Mouse (Mus musculus): ENCODE data around the gene Mtmr14.

The Mtmr14 gene

DNA sequence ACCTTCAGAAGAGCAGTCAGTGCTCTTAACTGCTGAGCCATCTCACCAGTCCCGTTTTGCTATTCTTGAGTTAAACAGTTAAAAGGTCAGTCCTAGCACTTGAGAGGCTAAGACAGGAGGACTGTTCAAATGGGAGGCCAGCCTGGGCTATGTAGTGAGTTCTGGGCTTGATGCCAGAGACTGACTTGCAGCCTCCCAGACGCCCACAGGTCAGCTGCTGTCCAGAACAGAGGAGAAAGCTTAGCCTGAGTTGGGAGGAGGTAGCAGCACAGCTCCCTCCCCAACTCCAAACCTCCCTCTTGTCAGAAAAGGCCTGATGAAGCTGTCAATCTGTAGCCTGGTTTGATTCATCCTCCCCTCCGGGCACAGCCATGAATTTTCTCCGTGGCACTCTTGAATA lies 39.2 kb downstream of the Mtmr14 start:
- no peak for DNase-seq (ENCODE audit: low read depth, low spot score)

GRCm38 (mm10) chr6:113281676-113282075 lies 44.0 kb downstream of the Mtmr14 start:
- no peak for DNase-seq (ENCODE audit: low read depth, low spot score)

GRCm38 (mm10) chr6:113282101-113282802 lies 44.6 kb downstream of the Mtmr14 start, which contains the start of gene Cpne9:
TSS of gene Cpne9 (plus strand) at chr6:113282307.
- no peak for DNase-seq (ENCODE audit: low read depth, low spot score)

GRCm38 (mm10) chr6:113282969-113283368 lies 45.3 kb downstream of the Mtmr14 start:
- DNase-seq (ENCODE audit: low read depth, low spot score) = no peak

GRCm38 (mm10) chr6:113283500-113283899 lies 45.9 kb downstream of the Mtmr14 start:
- DNase-seq (ENCODE audit: low read depth, low spot score) = no peak

- no peak for DNase-seq (ENCODE audit: low read depth, low spot score)
Measured at GRCm38 (mm10) chr6:113284931-113285330, 47.3 kb downstream of the Mtmr14 start.

- DNase-seq (ENCODE audit: low read depth, low spot score) = no peak
Measured at GRCm38 (mm10) chr6:113286316-113286715, 48.7 kb downstream of the Mtmr14 start.

DNA sequence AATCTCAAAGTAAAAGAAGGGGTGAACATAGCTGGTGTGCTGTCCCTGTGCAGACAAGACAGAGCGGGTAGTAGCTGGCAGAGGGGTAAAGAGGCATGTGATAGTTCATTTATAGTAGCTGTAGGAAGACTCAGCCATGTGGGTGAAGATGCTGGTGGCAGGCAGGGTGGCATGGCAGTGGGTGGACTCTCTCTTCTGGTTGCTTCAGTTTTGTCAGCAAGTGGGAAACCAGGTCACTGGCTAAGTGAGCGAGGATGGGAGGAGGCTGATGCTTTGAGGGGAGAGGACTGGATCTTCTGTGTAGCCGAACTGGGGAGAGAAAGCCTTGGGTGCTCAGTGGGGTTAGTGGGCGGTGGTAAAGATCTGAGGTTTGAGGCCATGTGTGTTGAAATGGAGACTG lies 49.6 kb downstream of the Mtmr14 start:
- DNase-seq (ENCODE audit: low read depth, low spot score) = no peak

DNA sequence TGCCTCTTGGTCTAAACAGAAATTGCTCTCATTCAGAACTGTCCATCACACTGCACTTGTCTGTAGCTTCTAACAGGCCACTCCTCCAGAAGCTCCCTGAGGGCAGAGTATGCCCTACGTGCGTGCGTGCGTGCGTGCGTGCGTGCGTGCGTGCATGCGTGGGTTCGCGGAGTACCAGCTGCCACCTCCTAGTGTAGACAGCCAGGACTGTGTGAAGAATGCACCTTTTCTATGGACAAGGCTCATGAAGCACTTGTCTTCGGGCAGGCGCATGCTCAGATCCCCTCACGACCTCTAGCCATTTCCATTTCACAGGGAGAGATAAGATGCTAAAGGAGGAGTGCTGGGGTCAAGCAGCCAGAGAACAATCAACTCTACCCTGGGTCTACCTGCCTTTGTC lies 51.7 kb downstream of the Mtmr14 start:
- no peak for DNase-seq (ENCODE audit: low read depth, low spot score)

DNA sequence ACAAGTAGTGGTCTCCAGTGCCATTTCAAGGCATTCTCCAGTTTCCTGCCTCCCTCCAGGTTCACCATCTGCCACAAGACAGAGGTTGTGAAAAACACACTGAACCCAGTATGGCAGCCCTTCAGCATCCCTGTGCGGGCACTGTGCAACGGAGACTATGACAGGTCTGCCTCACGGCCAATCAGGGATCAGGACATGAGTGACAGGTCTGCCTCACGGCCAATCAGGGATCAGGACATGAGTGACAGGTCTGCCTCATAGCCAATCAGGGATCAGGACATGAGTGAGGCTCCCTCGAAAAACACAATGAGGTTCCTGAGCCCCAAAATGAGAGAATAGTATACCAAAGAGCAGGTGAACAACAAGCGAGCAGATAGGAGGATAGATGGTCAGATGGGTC lies 52.7 kb downstream of the Mtmr14 start:
- no peak for DNase-seq (ENCODE audit: low read depth, low spot score)

DNA sequence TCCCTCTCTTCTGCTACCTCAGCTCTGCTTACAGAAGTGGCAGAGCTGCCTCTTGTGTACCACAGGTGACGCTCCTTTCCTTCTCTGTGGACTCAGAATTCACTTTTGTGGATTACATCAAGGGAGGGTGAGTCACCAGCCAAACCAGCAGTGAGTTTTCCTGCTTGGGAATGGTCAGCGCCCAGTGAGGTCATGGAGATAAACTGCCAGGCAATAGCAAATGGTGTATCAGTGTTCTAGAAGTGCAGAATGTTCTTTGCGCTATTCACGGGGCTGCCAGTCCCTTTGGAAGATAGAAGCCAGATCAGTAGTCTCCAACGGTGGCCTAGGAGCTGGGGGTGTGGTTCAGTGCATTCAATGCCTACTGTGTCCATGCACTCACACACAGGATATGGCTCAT lies 55.3 kb downstream of the Mtmr14 start:
- no peak for DNase-seq (ENCODE audit: low read depth, low spot score)

DNA sequence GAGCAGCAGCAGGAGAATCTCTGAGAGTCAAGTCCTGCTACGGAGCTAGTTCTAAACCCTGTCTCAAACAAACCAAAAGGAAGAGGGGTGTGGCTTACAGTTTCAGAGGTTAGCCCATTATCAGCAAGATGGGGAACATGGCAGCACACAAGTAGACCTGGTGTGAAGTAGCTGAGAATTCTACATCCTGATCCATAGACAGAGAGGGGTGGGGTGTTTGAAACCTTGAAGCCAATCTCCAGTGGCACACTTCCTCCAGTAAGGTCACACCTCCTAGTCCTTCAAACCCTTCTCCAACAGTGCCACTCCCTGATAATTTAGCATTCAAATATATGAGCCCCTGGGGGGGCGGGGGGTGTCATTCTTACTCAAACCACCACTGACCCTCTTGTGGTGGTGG lies 58.4 kb downstream of the Mtmr14 start:
- DNase-seq (ENCODE audit: low read depth, low spot score) = no peak

DNA sequence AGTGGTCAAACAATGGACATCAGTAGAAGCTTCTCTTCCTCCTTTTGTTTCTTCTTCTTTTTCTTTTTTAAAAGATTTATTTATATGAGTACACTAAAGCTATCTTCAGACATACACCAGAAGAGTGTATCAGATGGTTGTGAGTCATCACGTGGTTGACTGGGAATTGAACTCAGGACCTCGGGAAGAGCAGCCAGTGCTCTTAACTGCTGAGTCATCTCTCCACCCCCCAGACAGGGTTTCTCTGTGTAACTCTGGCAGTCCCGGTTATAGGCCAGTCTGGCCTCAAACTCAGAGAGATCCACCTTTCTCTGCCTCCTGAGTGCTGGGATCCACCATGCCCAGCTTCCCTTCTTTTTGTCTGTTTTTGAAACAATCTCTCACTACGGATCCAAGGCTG lies 59.0 kb downstream of the Mtmr14 start:
- DNase-seq (ENCODE audit: low read depth, low spot score) = no peak

DNA sequence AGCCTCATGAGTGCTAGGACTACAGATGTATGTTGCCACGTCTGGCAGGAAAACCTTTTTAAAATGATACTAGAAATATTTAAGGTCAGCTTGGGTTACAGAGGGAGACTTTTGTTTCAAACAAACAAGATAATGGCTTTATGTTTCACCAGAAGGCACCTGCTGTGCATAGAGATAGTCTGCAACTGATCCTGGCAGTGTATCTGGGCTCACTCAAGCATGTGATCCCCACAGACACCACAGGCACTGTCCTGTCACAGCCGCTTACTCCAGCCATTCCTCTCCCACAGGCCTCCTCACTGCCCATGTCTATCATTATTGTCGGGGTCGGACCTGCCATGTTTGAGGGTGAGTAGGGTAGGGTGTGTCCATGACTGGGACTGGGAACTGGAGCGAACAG lies 63.7 kb downstream of the Mtmr14 start:
- DNase-seq (ENCODE audit: low read depth, low spot score) = no peak

DNA sequence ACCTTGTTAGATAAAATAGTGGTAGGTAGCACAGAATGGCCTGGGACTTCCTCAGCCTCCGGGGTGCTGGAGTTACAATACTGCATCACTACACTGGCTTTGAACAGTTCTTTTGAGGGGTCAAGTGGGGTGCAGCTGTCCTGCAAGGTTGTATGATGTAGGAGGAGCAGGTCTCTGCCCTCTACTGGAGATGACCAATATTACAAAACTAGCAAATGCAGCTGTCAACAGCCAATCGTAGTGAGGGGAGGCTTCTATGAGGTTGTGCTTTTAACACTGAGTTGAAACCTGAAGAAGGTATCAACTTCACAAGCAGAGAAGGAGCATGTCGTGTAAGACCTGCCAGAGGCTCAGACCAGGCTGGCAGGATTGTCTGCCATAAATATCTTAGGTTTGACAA lies 64.6 kb downstream of the Mtmr14 start:
- DNase-seq (ENCODE audit: low read depth, low spot score) = peak; percentile 76

GRCm38 (mm10) chr6:113306322-113306985 lies 68.8 kb downstream of the Mtmr14 start:
- peak; percentile 99 for DNase-seq (ENCODE audit: low read depth, low spot score)

DNA sequence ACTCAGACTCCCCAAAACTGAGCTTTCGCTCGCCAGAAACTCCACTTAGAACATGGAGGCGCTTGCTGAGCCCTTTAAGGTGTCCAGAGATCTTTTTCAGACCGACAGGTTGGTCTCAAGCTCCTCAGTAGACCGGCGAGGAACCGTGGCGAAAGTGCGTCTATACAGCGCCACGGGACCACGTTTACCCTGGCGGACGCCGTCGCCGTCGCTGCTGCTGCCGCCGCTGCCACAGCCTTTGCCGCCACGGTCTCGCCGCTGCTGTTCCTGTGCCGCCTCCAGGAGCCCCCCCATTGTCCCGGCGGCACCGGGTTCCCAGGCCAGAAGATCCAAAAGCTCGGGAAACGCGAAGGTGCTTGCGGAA lies 69.3 kb downstream of the Mtmr14 start, which contains the start of gene Brpf1:
TSS of gene Brpf1 (plus strand) at position 152 of the 364 bp plus-strand sequence.
- no peak for DNase-seq (ENCODE audit: low read depth, low spot score)

DNA sequence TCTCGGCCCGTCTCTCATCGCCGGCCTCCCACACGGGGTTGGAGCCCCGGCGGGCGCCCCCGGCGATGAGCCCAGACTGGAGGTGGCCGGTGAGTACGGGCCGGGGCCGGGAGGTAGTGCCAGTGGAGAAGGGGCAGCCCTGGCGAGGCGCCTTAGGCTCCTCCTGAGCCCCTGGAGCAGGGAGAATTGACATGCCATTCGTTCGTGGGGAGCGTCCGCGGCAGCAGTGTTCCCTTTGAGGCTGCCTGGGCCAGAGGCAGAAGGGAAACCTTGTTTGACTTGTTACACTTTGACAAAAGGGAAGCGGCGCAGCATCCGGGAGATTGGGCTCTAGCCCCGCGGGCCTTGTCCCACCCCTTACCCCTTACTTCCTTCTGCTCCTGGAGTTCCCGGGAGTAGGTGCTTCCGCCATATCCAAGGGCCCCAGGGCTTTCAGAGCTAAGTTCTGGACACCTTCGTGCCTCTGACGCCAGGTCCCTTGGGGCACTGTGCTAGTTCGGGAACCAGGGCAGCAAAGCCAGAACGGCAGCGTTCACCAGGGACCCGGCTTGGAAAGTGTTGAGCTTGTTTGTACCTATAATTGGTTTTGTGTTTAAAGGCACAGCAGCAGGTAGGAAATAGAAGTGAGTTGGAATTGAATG lies 70.0 kb downstream of the Mtmr14 start:
- peak; percentile 31 for DNase-seq (ENCODE audit: low read depth, low spot score)

- no peak for DNase-seq (ENCODE audit: low read depth, low spot score)
Measured at GRCm38 (mm10) chr6:113308141-113308540, 70.5 kb downstream of the Mtmr14 start.

DNA sequence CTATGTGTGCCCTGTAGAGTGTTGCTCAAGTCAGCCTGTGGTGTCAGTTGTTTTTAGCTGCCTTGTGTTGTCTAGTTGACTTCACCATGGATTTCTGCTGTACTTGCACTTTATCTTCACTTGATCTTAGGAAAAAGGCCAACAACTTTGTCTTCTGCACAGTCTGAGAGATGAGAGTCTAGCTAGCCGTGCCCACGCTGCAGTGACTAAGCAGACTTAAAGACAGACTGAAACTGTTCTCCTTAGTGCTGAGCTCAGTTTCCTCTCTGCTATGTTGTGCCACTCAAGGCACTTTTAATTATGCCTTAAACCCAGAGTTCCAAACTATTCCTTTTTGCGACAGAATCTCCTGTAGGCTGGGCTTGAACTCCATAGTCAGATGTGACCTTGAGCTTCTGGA lies 78.3 kb downstream of the Mtmr14 start:
- no peak for DNase-seq (ENCODE audit: low read depth, low spot score)

- DNase-seq (ENCODE audit: low read depth, low spot score) = peak; percentile 99
Measured at GRCm38 (mm10) chr6:113326533-113327315, 89.1 kb downstream of the Mtmr14 start, which contains the start of gene Ogg1. TSS of gene Ogg1 (plus strand) at chr6:113326972.

DNA sequence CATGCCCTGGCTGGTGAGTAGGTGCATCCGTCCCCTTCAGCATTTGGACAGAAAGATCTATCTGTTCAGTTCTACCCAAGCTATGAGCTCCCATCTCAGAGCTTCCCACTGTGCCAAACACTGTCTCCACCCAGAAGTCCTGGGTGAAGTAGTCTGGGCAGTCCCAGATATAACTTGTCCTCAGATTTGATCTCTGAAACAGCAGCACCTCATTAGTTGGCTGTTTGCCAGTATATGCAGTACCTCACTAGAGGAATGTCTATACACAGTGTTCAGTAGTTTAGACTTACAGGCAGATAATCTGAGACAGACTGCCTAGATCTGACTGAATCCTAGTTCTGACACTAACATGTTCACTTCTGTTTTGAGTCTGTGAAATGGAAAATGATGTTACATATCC lies 91.8 kb downstream of the Mtmr14 start:
- DNase-seq (ENCODE audit: low read depth, low spot score) = no peak

Data from skeletal muscle tissue, adult 2 months (tissue).